Mouse (Mus musculus): ENCODE results near the gene Wipi1. TPM values are rescaled to one million over a fixed set of nuclear protein-coding genes. Genes with fewer than 3 reads are reported as not detected.

The Wipi1 gene
- polyA plus RNA-seq, 1 experiment from 2014 or later: 17.6 TPM

DNA sequence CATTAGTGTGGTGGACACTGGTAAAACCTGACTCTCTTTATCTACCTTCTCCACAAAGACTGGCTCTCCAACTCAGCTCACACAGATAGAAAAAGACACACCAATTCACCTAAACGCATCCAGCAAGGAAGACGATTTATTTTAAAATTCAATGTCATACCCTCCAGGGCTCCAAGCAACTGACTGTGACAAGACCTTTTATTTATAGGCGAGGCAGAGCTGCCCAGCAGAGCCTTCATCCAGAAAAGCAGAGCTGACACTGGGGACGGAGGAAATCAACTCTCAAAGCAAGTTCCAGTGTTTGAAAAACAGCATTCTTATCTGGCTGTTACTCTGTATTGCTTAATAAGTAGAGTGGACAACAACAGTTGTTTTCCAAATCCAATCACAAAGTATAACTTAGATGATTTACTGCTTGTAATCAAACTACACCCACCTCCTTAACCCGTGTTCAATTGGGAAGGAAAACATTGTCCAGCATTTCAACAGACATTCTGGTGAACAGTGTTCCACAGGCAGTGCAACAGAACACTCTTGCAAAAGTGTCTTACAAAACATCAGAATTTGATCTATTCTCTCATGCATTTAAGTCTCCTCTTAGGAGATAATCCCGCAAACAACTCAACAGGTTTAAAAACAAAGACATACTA is 2.7 kb downstream of the Wipi1 start:
- H3K36me3 ChIP-seq (replicated peaks; ENCODE audit: insufficient read depth, low read length): peaks cover 13% of the 10 kb centered on the region; the same call in 1 of the 2 replicates
- WGBS (ENCODE audit: insufficient replicate concordance): 55% methylated on average over 6 of the region's 6 CpGs
- peak overlapping the region; percentile 87; the same call in 1 of the 2 replicates for H3K9ac ChIP-seq (replicated peaks)
- no peaks in the 10 kb centered on the region for H3K9me3 ChIP-seq (ENCODE audit: low read length)
- no peak for TF ChIP-seq EP300 (IDR thresholded peaks at IDR 0.05; ENCODE audit: low read depth)
- H3K4me1 ChIP-seq (ENCODE audit: insufficient read depth): peaks cover 24% of the 10 kb centered on the region
- peak overlapping the region; percentile 93 for H3K4me2 ChIP-seq (ENCODE audit: low read depth, low read length)
- H3K4me3 ChIP-seq (ENCODE audit: low read depth, low read length): peak overlapping the region; percentile 87; the same call in 1 of the 2 replicates
- DNase-seq: no peak
- no peaks in the 10 kb centered on the region for H3K27me3 ChIP-seq (ENCODE audit: insufficient read depth, low read length)
- ATAC-seq: no peak
- H3K27ac ChIP-seq (ENCODE audit: low read depth): peak overlapping the region; percentile 49; the same call in 1 of the 2 replicates

DNA sequence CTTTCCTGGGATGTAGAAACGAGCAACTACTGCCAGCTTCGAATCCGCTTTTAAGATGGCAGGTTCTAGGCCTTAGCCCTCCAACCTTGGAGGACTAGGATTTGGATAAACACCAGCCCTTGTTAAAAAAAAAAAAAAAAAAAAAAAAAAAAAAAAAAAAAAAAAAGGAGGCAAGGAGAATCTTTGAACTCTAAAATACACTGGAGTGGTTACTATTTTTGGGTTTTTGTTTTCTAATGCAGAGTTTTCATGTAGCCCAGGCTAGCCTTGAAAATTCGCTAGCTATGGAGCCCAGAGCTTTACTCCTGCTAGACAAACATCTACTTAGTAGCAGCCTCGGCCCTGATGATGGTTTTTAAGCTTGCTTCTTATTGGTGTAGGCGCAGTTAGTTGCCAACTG is 4.2 kb downstream of the Wipi1 start:
- Histone ChIP-seq H3K4me3 (ENCODE audit: low read depth, low read length) (no peak overlapping the region), H3K4me2 (ENCODE audit: low read depth, low read length) (no peak overlapping the region), H3K27ac (ENCODE audit: low read depth) (no peak overlapping the region), H3K4me1 (ENCODE audit: insufficient read depth) (peaks cover 24% of the 10 kb centered on the region), H3K9ac (replicated peaks) (no peak overlapping the region), H3K27me3 (ENCODE audit: insufficient read depth, low read length) (no peaks in the 10 kb centered on the region), H3K36me3 (replicated peaks; ENCODE audit: insufficient read depth, low read length) (peaks cover 25% of the 10 kb centered on the region), H3K9me3 (ENCODE audit: low read length) (no peaks in the 10 kb centered on the region)
- ATAC-seq (no peak), DNase-seq (no peak)
- TF ChIP-seq CTCF (IDR thresholded peaks at IDR 0.05; ENCODE audit: low read depth): no peak
- WGBS (ENCODE audit: insufficient replicate concordance): 82% methylated on average over 6 of the region's 6 CpGs

DNA sequence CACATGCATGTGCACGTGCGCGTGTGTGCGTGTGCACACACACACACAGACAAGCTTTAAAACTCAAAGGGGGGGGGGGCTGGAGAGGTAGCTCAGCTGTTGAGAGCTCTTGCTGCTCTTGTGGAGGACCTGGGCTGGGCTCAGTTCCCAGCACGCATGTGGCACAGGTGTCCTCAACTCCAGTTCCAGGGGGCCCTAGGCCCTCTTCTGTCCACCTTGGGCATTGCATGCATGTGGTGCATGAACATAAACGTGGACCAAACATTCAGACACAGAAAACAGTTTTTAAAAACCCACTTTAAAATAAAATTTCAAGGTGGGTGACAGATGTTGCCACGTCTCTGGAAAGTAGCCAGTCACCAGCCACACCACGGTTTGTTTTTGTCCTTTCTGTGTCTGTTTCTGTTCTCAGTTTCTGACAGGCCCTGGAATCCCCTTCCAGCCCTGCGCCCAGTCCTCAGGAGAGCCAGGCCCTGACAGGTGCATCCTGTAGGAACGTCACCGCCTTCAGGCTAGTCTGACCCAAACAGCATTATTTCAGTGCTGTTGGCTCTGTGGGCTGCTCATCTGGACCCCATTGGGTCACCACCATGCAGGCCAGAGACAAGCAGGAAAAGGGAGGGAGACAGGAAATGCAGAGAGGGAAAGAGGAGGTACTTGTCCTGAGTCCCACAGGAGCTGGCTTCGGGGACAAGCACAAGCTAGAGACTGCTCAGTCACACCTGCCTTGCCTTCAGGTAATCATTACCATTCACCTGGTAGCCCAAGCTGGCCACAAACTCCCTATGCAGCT is 12.8 kb downstream of the Wipi1 start:
- peaks cover 70% of the 10 kb centered on the region for H3K36me3 ChIP-seq (replicated peaks; ENCODE audit: insufficient read depth, low read length)
- H3K9ac ChIP-seq (replicated peaks): no peak overlapping the region
- DNase-seq (no peak), ATAC-seq (no peak)
- TF ChIP-seq EP300 (IDR thresholded peaks at IDR 0.05; ENCODE audit: low read depth): no peak
- TF ChIP-seq CTCF (IDR thresholded peaks at IDR 0.05; ENCODE audit: low read depth): peak; percentile 48
- WGBS (ENCODE audit: insufficient replicate concordance): 87% methylated on average over 12 of the region's 12 CpGs
- no peaks in the 10 kb centered on the region for H3K27me3 ChIP-seq (ENCODE audit: insufficient read depth, low read length)
- H3K9me3 ChIP-seq (ENCODE audit: low read length): no peaks in the 10 kb centered on the region
- H3K4me2 ChIP-seq (ENCODE audit: low read depth, low read length): no peak overlapping the region
- no peak overlapping the region for H3K4me3 ChIP-seq (ENCODE audit: low read depth, low read length)
- H3K4me1 ChIP-seq (ENCODE audit: insufficient read depth): no peaks in the 10 kb centered on the region
- no peak overlapping the region for H3K27ac ChIP-seq (ENCODE audit: low read depth)

DNA sequence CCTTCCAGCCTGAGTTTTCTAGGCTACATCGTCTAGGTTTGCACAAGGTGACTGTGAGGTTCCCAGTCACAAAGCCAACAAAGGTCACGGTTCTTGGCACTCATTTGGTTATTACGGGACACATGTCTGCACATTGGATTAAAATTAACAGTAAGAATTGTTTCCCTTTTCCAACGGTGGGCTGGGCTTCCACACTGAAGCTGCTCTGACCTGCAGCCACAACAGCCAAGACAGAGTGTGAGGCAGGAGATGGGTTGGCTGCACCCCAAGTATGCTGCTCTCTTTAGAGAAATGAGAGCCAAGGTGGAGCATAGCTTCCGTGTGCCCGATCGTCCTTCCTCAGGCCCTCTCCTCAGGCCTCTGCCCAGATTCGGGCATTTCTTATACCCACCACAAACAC is 17.0 kb downstream of the Wipi1 start:
- no peaks in the 10 kb centered on the region for H3K4me1 ChIP-seq (ENCODE audit: insufficient read depth)
- H3K4me3 ChIP-seq (ENCODE audit: low read depth, low read length): no peak overlapping the region
- H3K4me2 ChIP-seq (ENCODE audit: low read depth, low read length): no peak overlapping the region
- TF ChIP-seq CTCF (IDR thresholded peaks at IDR 0.05; ENCODE audit: low read depth): no peak
- H3K36me3 ChIP-seq (replicated peaks; ENCODE audit: insufficient read depth, low read length): peaks cover 38% of the 10 kb centered on the region
- DNase-seq: no peak
- H3K27me3 ChIP-seq (ENCODE audit: insufficient read depth, low read length): no peaks in the 10 kb centered on the region
- 89% methylated on average over 8 of the region's 8 CpGs for WGBS (ENCODE audit: insufficient replicate concordance)
- no peak for ATAC-seq
- no peak overlapping the region for H3K9ac ChIP-seq (replicated peaks)
- no peak overlapping the region for H3K27ac ChIP-seq (ENCODE audit: low read depth)
- H3K9me3 ChIP-seq (ENCODE audit: low read length): no peaks in the 10 kb centered on the region

DNA sequence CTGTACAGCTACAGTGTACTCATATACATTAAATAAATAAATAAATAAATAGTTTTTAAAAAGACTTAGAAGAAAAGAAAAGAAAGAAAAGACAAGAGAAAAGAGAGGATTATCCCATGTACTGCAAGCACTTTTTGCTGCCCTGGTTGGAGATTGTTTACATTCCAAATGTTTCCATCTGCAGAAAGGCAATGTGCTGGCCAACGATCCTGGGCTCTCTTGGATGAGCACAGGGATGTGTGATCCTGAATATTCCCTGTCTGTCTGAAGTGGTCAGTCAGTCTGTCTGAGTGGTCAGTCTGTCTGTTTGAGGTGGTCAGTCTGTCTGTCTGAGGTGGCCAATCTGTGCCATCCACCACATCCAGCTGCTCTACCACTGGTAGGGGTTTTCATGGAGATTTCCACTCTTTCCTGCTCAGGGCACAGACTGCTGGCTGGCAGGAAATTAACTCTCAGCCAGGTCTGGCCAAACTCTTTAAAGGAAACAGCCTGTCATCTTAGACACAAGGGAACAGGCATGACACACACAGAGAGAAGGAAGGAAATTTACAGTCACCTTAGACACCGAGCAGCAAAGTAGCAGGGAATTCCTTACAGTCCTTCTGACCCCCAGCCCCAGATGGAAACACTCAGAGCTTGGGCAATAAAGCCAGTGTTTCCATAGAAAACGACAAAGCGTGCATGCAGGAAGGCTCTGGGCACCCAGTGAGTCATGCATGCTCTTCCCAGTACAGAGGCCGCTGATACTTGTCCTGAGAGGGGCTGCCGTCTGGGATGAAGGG is 18.4 kb downstream of the Wipi1 start:
- ATAC-seq: peak; percentile 25; the same call in 1 of the 2 replicates
- TF ChIP-seq CTCF (IDR thresholded peaks at IDR 0.05; ENCODE audit: low read depth) (no peak), EP300 (IDR thresholded peaks at IDR 0.05; ENCODE audit: low read depth) (no peak)
- Histone ChIP-seq H3K9me3 (ENCODE audit: low read length) (no peaks in the 10 kb centered on the region), H3K4me2 (ENCODE audit: low read depth, low read length) (no peak overlapping the region), H3K36me3 (replicated peaks; ENCODE audit: insufficient read depth, low read length) (peaks cover 37% of the 10 kb centered on the region), H3K27me3 (ENCODE audit: insufficient read depth, low read length) (no peaks in the 10 kb centered on the region), H3K9ac (replicated peaks) (no peak overlapping the region), H3K4me1 (ENCODE audit: insufficient read depth) (no peaks in the 10 kb centered on the region; the same call in 1 of the 2 replicates), H3K27ac (ENCODE audit: low read depth) (no peak overlapping the region), H3K4me3 (ENCODE audit: low read depth, low read length) (no peak overlapping the region)
- WGBS (ENCODE audit: insufficient replicate concordance): 55% methylated on average over 6 of the region's 6 CpGs
- no peak for DNase-seq

DNA sequence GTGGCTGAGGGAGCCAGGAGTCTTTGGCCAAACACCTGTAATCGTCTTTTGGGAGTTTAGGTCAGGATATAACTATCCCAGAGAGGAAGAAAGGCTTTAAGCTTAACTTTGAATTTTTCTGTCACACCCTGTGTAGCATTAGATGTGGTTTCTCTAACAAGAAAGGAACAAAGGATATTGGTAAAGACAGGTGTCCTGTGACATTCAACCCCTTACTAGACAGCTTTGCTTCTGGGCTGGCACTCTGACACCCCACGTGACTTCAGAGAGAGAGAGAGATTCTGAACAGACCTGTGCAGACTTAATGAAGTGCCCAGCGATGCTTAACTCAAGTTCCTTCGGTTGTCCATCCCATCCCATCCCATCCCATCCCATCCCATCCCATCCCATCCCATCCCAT is 20.3 kb downstream of the Wipi1 start:
- Histone ChIP-seq H3K4me2 (ENCODE audit: low read depth, low read length) (no peak overlapping the region), H3K9ac (replicated peaks) (no peak overlapping the region), H3K4me3 (ENCODE audit: low read depth, low read length) (no peak overlapping the region), H3K36me3 (replicated peaks; ENCODE audit: insufficient read depth, low read length) (peaks cover 28% of the 10 kb centered on the region), H3K27ac (ENCODE audit: low read depth) (no peak overlapping the region), H3K9me3 (ENCODE audit: low read length) (no peaks in the 10 kb centered on the region), H3K27me3 (ENCODE audit: insufficient read depth, low read length) (no peaks in the 10 kb centered on the region), H3K4me1 (ENCODE audit: insufficient read depth) (peaks cover 11% of the 10 kb centered on the region)
- DNase-seq (no peak), ATAC-seq (no peak)
- TF ChIP-seq EP300 (IDR thresholded peaks at IDR 0.05; ENCODE audit: low read depth) (no peak), CTCF (IDR thresholded peaks at IDR 0.05; ENCODE audit: low read depth) (no peak)
- WGBS (ENCODE audit: insufficient replicate concordance): 83% methylated on average over 4 of the region's 4 CpGs
